25 mouse cellular contexts compared by ENCODE assay signal in genomic region chr9:83582748-83583147, GRCm38 (mm10). TPM values are rescaled to one million over a fixed set of nuclear protein-coding genes. Genes with fewer than 3 reads are reported as not detected.
DNase-seq lines count a peak whose midpoint lies in the region; ATAC-seq and TF ChIP-seq lines count a peak whose summit lies in the region.
"Had no signal": no experiment of that assay in that cellular context is flagged by ENCODE, and none has a peak within 500 bp of the region (broad histone marks: within the 10 kb centered on the region; RNA-seq: fewer than 3 reads in every experiment).

No protein-coding gene starts in this region.

- no peak overlapping the region for H3K9ac ChIP-seq in kidney, embryonic 16.5 days (replicated peaks; ENCODE audit: low read length)
- H3K9ac ChIP-seq in lung, embryonic 14.5 days = no peak overlapping the region
- no peak overlapping the region for H3K9ac ChIP-seq in limb, embryonic 13.5 days
- H3K9ac ChIP-seq: forebrain, embryonic 13.5 days; heart, embryonic 15.5 days; hindbrain, embryonic 13.5 days had no signal

- peak overlapping the region; percentile 2 for H3K27ac ChIP-seq in kidney, embryonic 16.5 days (ENCODE audit: low read length)
- H3K27ac ChIP-seq in kidney, adult 2 months (ENCODE audit: insufficient read depth, low read depth, low read length) = no peak overlapping the region
- no peak overlapping the region for H3K27ac ChIP-seq in lung, embryonic 14.5 days (ENCODE audit: low read depth)
- no peak overlapping the region for H3K27ac ChIP-seq in limb, embryonic 13.5 days
- H3K27ac ChIP-seq: forebrain, embryonic 10.5 days; forebrain, embryonic 13.5 days; heart, embryonic 15.5 days; hindbrain, embryonic 10.5 days; hindbrain, embryonic 13.5 days had no signal

- no peak overlapping the region for H3K4me3 ChIP-seq in kidney, embryonic 16.5 days (ENCODE audit: low read length)
- H3K4me3 ChIP-seq in kidney, adult 2 months (ENCODE audit: insufficient read depth, low read depth, low read length) = no peak overlapping the region
- H3K4me3 ChIP-seq in lung, embryonic 14.5 days (ENCODE audit: low read depth, low read length) = no peak overlapping the region
- no peak overlapping the region for H3K4me3 ChIP-seq in lung, adult 2 months (replicated peaks; ENCODE audit: extremely low read depth, low read depth, low read length)
- H3K4me3 ChIP-seq in limb, embryonic 13.5 days = no peak overlapping the region
- H3K4me3 ChIP-seq: forebrain, embryonic 10.5 days; forebrain, embryonic 13.5 days; heart, embryonic 15.5 days; hindbrain, embryonic 10.5 days; hindbrain, embryonic 13.5 days had no signal

- no peak for TF ChIP-seq POLR2A in kidney, adult 2 months (IDR thresholded peaks at IDR 0.05; ENCODE audit: low read depth, low read length)
- TF ChIP-seq POLR2A in lung, adult 2 months (IDR thresholded peaks at IDR 0.05; ENCODE audit: borderline replicate concordance, extremely low read depth, low read depth, low read length) = no peak

- DNase-seq in kidney, adult 2 months = no peak
- no peak for DNase-seq in lung, embryonic 14.5 days
- no peak for DNase-seq in lung, adult 2 months
- no peak for DNase-seq in Patski (ENCODE audit: low read depth, low spot score)
- DNase-seq: adrenal gland, adult 8-10 months; adrenal gland, postnatal 25 days; cerebellum, adult 11-12 months; cerebellum, adult 8-10 months; cerebellum, postnatal 10 days; gastrocnemius, postnatal 10 days; gastrocnemius, postnatal 36 days; heart, postnatal 10 days; heart, postnatal 36 days had no signal

- TF ChIP-seq CTCF in kidney, adult 2 months (conservative IDR thresholded peaks at IDR 0.05; ENCODE audit: insufficient read depth, insufficient read length, low read depth, low read length) = no peak
- TF ChIP-seq CTCF in lung, embryonic 14.5 days (IDR thresholded peaks at IDR 0.05; ENCODE audit: low read depth) = no peak
- no peak for TF ChIP-seq CTCF in lung, adult 2 months (IDR thresholded peaks at IDR 0.05; ENCODE audit: insufficient read depth, low read length)
- no peak for TF ChIP-seq CTCF in Patski (IDR thresholded peaks at IDR 0.05)

- POLR2A ChIA-PET in Patski (lab: Charles Lee) = no interaction called here

- H3K4me2 ChIP-seq in kidney, embryonic 16.5 days (replicated peaks; ENCODE audit: low read depth, low read length) = no peak overlapping the region
- H3K4me2 ChIP-seq in lung, embryonic 14.5 days = no peak overlapping the region
- H3K4me2 ChIP-seq in limb, embryonic 13.5 days (replicated peaks) = no peak overlapping the region
- H3K4me2 ChIP-seq: forebrain, embryonic 13.5 days; heart, embryonic 11.5 days; heart, embryonic 15.5 days; hindbrain, embryonic 13.5 days had no signal

- no peaks in the 10 kb centered on the region for H3K27me3 ChIP-seq in kidney, embryonic 16.5 days (ENCODE audit: insufficient read depth, low read length)
- no peaks in the 10 kb centered on the region for H3K27me3 ChIP-seq in kidney, adult 2 months (replicated peaks; ENCODE audit: control insufficient read depth, insufficient read depth, low read length)
- no peaks in the 10 kb centered on the region for H3K27me3 ChIP-seq in lung, embryonic 14.5 days (ENCODE audit: insufficient read depth, low read length)
- H3K27me3 ChIP-seq in Patski = no peaks in the 10 kb centered on the region
- no peaks in the 10 kb centered on the region for H3K27me3 ChIP-seq in limb, embryonic 13.5 days
- H3K27me3 ChIP-seq: forebrain, embryonic 13.5 days; heart, embryonic 15.5 days; hindbrain, embryonic 13.5 days had no signal

- 35% methylated on average over 7 of the region's 7 CpGs for WGBS in kidney, embryonic 16.5 days
- 54% methylated on average over 7 of the region's 7 CpGs for WGBS in kidney, adult 2 months
- 49% methylated on average over 7 of the region's 7 CpGs for WGBS in lung, embryonic 14.5 days
- 67% methylated on average over 7 of the region's 7 CpGs for WGBS in lung, adult 2 months
- 18% methylated on average over 7 of the region's 7 CpGs for WGBS in limb, embryonic 13.5 days

- no peaks in the 10 kb centered on the region for H3K36me3 ChIP-seq in kidney, embryonic 16.5 days (ENCODE audit: insufficient read depth, low read length)
- peaks cover 2% of the 10 kb centered on the region; the same call in 1 of the 2 replicates for H3K36me3 ChIP-seq in kidney, adult 2 months (ENCODE audit: control insufficient read depth, insufficient read depth, low read length)
- H3K36me3 ChIP-seq in lung, embryonic 14.5 days (ENCODE audit: insufficient read depth) = no peaks in the 10 kb centered on the region
- no peaks in the 10 kb centered on the region for H3K36me3 ChIP-seq in limb, embryonic 13.5 days
- H3K36me3 ChIP-seq: forebrain, embryonic 10.5 days; heart, embryonic 15.5 days; hindbrain, embryonic 10.5 days; hindbrain, embryonic 13.5 days had no signal

- ATAC-seq in kidney, embryonic 16.5 days (ENCODE audit: low FRiP score, low TSS enrichment) = peak; percentile 42; the same call in 1 of the 2 replicates
- ATAC-seq in lung, embryonic 14.5 days (ENCODE audit: insufficient read depth) = 0 out of 2 replicates have a peak, but pooled peaks have one; percentile 28
- peak; percentile 74 for ATAC-seq in Patski
- 0 out of 2 replicates have a peak, but pooled peaks have one; percentile 40 for ATAC-seq in limb, embryonic 13.5 days (ENCODE audit: low FRiP score, low read depth)
- ATAC-seq: activated CD4-positive, CD25-positive, alpha-beta regulatory T cell, adult 4 months; CD4-positive, CD25-positive, alpha-beta regulatory T cell, adult 4 months; forebrain, embryonic 13.5 days; forebrain, embryonic 16.5 days; hindbrain, embryonic 16.5 days had no signal

- 0 out of 2 replicates have a peak, but pooled peaks cover 3% of the 10 kb centered on the region for H3K4me1 ChIP-seq in kidney, embryonic 16.5 days (ENCODE audit: insufficient read depth, low read length)
- H3K4me1 ChIP-seq in kidney, adult 2 months (ENCODE audit: control insufficient read depth, insufficient read depth, low read length) = no peaks in the 10 kb centered on the region
- no peaks in the 10 kb centered on the region for H3K4me1 ChIP-seq in lung, embryonic 14.5 days (ENCODE audit: insufficient read depth)
- H3K4me1 ChIP-seq in lung, adult 2 months (ENCODE audit: control insufficient read depth, insufficient read depth, low read length) = no peaks in the 10 kb centered on the region
- H3K4me1 ChIP-seq in limb, embryonic 13.5 days = peaks cover 22% of the 10 kb centered on the region
- H3K4me1 ChIP-seq: heart, embryonic 15.5 days; hindbrain, embryonic 10.5 days; hindbrain, embryonic 13.5 days had no signal

- in situ Hi-C loops in Patski (cut with MboI; ENCODE audit: low pct_unique_long_range_greater_than_20kb) = no loop called here

- CTCF ChIA-PET in Patski (lab: Charles Lee) = interaction anchor here (0.9 kb wide), 1 partner anchor 17 kb away, joined by 4 read pairs; no protein-coding TSS in a partner anchor

- H3K9me3 ChIP-seq in kidney, embryonic 16.5 days (ENCODE audit: low read length) = no peaks in the 10 kb centered on the region
- no peaks in the 10 kb centered on the region for H3K9me3 ChIP-seq in lung, embryonic 14.5 days (ENCODE audit: low read depth, low read length)
- H3K9me3 ChIP-seq in limb, embryonic 13.5 days = no peaks in the 10 kb centered on the region
- H3K9me3 ChIP-seq: forebrain, embryonic 10.5 days; forebrain, embryonic 13.5 days; heart, embryonic 15.5 days; hindbrain, embryonic 10.5 days; hindbrain, embryonic 13.5 days had no signal

RNA-seq across cellular contexts. Expression of gene Sh3bgrl2, which starts 34.6 kb away (rescaled TPM):
- polyA plus RNA-seq in kidney, embryonic 16.5 days (2015; fragmentation: Nextera tagmentation; extraction: Ambion mirVana) = 19.0 and 22.2 TPM in 2 replicates
- 10.5 and 12.1 TPM in 2 replicates for polyA plus RNA-seq in kidney, adult 2 months (2012; rRNA removed)
- polyA plus RNA-seq in lung, embryonic 14.5 days (2014; fragmentation: Nextera tagmentation; extraction: Ambion mirVana) = 56.7 and 59.4 TPM in 2 replicates
- polyA plus RNA-seq in lung, adult 2 months (2012; rRNA removed) = 4.5 and 7.3 TPM in 2 replicates
- 5.2 TPM for polyA plus RNA-seq in Patski (2021)
- polyA plus RNA-seq in limb, embryonic 13.5 days (2015; fragmentation: Nextera tagmentation; extraction: Ambion mirVana) = 7.7 and 8.5 TPM in 2 replicates
